Mouse (Mus musculus): ENCODE data around the gene Grm8.

Grm8 gene

DNA sequence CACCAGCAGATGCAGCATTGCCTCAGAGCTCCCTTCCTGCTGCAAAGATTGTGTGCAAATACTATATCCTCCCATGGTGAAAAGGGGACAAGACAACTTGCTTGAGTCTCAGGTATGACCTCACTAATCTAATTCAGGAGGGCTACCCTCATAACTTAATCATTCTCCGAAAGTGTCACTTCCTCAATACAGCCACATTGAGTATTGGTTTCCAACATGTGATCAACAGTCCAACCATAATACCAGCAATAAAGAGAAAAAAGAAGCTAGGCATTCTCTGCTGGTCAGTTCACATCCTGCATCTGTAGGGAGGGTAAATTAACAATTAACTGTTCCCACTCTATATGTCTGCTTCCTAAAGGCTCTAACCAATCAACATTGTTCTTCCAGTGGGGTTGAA lies 94.2 kb downstream of the Grm8 start:
- DNase-seq: no peak

DNA sequence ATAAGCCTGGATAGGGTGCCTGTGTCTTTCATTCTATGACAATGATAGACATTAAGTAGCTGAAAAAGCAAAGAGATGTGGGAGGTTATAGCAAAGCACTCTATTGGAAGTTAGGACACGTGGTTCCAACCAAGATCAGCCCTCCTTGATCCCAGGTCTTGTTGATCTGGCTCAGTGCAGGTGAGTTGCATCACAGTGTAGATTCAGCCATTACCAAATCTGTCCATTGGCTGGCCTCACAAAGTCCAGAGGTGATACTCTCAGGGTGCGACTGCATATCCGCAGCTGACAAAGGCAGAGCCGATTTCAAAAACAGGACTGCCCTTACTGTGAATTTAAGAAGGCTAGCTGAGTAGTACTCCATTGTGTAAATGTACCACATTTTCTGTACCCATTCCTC lies 103.0 kb downstream of the Grm8 start:
- no peak for DNase-seq

DNA sequence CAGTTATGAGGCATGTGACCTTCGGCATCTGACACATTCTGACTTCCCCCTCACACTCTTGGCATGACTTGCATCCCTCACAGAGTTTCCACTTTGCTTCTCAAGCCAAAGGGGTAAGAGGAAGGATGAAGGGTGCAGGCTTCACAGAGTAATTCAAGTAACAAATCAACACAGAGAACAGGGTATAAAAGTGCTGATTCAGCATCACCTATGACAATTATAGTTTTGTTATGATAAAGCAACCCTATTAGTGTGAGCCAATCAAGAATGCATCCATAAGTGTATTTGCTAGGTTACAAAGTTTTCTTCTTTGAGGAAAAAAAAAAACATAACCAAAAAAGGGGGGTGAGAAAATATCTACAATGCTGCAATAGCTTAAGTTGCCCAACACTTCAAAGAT lies 117.3 kb downstream of the Grm8 start:
- no peak for DNase-seq

DNA sequence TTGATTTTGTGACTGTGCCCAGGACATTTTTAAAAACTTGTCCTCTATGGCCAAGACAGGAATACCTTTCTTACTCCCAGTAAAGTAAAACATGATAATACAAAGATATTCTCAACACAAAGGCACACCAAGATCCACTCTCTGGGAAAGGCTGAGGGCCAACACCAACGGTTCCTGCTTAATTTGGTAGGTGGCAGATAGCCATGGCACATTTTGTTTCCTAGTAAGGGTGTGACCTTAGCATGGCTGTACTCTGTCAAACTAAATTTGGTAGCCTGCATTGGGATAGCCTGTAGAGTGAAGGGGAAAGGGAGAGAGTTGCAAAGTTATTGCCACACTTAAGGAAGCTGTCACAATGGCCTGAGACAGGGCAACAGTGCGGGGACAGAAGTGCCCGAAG lies 128.0 kb downstream of the Grm8 start:
- no peak for DNase-seq

DNA sequence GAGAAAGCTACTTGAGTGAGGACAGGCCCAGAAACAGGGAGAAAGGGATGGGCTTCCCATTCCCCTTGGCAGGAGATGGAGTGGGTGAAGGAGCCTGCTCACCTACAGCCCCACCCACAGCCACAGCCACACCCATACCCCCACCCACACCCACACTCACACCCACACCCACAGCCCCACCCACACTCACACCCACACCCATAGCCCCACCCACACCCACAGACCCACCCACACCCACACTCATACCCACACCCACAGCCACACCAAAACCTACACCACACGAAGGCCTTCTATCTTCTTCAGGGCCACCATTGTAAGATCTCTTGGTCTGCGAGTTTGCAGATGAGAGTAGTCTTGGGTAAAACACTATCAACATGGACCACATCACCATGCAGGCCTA lies 137.7 kb downstream of the Grm8 start:
- DNase-seq: no peak

DNA sequence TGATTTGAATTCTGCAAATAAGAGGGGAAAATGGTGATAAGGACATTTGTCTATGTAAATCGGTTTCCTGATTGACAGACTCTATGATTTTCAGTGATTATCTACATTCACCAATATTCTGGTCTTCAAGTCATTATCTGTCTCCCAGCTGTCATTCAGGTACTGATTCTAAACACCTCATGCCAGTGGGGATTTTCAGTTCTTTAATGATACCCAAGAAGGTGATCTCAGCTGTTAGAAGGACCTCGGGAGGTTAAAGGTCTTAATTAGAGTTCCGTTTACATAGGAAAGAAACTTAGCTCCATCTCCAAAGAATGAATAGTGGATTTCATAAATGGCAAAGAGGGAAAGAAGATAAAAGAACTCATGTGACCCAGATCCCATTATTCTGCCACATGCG lies 143.7 kb downstream of the Grm8 start:
- DNase-seq: no peak

DNA sequence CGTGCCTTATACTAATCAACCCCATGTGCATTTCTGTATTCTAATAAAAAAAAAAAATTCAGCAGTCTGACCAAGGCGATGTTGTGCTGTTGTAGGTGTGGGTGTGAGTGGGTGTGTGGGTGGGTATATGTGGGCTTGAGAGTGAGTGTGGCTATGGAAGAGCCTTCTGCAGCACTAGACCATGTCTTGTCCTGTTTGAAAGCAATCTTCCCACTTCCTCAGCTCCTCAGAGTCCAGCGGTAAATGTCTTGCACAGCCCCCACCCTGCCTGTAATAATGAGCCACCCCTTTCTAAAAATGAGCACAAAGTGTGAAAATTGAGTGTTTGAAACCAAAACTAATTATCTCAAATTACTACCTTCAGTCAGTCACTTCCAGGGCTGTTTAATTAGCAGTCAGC lies 152.4 kb downstream of the Grm8 start:
- DNase-seq: no peak

DNA sequence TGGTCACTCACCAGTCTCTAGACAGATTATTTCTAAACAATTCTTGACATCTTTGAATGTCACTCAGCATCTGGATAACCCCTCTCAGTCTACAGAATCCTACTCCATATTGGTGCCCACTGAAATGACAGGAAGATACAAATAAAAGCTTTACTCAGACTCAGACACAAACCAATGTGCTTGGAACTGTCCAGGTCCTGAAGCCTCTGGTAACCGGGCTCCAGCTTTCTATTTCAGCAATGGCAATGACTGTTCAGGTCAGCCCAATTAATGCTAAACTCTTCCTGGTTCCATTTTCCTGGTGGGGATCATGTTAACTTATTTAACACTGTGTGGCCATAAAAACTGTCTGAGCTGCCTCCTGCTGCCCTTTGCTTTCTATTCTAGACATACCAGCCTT lies 153.0 kb downstream of the Grm8 start:
- peak in 1 of 2 experiments; percentile 3 for DNase-seq

DNA sequence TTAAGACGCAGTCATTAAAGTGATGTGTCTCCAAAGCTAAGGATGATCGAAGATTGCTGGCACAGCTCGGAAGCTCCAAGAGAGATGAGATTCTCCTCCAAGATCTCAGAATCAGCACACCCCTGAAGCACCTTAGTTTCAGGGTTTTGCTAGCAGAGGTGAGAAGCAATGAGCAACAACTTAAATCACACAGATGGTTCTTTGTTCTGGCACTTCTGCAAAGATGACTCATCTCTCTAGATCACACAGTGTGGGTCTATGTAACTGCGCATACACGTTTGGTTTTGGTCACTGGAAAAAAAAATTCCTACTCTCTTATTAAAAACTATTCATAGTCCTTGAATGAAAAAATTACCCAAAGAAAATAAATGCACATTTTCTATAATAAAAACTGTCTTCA lies 157.6 kb downstream of the Grm8 start:
- no peak for DNase-seq

DNA sequence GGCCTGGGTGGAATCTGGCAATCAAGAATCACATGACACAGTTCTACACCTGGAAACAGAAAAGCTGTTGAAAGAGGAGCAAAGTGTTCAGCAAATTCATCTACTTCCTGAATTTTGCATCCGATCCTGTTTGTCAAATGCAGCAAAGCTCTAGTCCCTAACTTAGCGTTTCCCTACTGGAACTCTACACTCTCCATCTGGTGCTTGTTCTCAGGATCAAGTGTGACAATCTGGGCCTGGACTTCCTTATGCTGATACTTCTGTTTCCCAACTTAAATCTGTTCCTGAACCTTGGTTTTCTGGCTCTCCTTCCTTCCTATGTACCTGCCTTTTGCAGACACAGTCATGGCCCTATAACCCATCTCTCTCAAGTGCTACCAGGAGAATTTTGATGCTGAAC lies 166.1 kb downstream of the Grm8 start:
- DNase-seq: no peak

DNA sequence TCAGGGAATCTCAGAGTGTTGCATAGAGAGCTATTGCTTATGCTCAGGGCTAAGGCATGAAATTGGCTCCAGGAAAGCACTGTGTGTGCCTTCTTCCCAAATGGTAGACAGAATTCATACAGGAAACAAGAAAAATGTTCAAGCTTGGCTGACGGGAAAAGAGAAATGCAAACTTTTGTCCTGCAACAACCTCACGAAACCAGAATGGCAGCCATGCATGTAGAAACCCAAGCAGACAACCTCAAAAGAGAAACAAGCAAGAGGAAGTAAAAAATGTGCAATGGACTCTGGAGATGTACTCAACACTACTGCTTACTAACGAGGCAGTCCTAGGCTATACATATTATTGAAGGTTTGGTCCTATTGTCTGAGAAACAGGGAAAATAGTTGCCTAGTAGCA lies 167.9 kb downstream of the Grm8 start:
- no peak for DNase-seq

DNA sequence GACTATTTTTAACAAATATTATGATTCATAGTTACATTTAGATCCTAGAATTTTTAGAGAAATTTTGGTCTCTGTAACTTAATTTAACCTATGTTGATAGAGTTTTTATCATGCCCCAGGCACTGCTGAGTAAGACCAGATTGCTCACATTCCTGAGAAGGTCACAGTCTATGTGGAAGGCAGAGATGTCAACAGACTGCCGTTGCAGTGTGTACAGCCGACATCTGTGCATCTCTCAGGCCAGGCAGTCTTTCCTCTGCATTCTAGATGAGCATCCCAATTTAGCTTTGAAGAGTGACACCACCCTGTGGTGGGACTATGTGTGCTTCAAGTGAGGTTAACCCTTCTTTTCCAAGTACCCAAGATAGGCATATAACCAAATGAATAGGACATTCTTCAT lies 169.7 kb downstream of the Grm8 start:
- no peak for DNase-seq

DNA sequence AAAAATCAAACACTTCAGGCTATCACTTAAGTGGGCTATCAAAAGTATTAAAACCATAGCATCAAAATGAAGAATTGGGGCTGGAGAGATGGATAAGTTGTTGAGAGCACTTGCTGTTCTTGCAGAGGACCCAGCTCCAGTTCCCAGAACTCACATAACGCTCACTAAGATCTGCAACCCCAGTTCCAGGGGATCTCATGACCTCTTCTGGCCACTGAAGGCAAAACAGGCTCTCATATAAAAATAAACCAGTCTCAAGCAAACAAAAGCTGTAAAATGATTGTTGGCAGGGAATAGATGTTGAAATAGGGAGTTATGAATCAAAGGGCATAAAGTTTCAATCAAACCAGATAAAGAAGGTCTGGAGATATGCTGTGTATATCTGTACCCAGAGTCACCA lies 171.1 kb downstream of the Grm8 start:
- DNase-seq: no peak

DNA sequence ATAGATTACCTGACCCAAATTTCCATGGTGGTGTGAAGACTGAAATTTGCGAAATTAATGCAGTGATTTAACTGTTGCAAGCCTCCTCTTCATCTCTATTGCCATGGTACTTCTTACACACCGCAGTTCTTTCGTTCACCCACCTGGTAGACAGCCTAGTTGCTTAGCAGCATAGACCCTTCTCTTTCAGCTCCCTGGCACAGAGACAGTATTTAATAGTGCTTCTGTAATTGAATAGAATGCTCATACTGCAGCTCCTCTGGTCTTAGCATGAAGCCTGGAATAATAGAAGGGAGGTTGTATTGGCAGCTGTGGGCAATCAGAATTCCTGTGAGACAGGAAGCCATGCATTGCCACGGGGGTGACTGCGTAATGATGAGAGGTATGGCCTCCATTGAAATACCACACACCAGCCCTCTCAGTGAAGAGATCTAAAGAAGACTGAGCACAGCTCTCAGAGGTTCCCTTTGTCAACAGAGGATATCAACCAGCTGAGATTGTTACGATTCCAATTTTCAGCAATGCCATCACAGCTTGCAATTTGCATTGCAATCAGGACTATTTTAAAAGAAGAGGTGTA lies 178.6 kb downstream of the Grm8 start:
- no peak for DNase-seq

DNA sequence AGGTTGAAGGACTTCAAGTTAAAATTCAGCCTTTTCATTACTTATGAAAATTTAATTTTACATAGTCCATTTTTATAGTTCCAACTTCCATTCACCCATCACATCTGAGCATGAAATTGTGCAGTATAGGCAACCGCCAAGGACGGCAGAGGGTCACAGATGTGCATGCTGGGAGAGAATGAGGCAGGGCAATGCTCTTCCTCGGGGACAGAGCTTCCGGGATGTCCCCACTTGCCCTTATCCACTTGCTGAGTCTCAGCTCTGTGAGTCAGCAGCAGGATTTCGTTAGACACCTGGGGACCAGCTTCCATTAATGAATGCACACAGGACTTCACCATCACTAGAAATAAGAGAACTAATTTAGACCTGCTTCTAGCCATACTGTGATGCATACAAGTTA lies 183.5 kb downstream of the Grm8 start:
- no peak for DNase-seq

DNA sequence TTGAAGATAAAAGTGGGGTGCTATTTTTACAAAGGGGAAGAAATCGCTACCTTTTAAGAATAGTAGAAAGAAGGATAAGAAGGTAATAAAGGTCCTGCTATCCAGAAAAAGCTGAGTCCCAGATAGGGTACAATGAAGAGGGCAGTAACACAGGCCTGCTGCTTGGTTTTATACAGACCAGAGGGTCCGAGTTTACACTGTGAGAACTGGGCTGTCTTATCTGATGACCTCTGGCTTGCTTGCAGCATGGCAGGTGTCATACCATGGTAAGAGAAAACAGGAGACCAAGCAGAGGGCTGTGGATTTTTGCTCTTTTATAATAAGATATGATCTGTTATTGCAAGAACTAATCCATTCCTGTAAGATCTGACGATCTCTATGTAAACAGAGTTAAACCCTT lies 206.9 kb downstream of the Grm8 start:
- no peak for DNase-seq

DNA sequence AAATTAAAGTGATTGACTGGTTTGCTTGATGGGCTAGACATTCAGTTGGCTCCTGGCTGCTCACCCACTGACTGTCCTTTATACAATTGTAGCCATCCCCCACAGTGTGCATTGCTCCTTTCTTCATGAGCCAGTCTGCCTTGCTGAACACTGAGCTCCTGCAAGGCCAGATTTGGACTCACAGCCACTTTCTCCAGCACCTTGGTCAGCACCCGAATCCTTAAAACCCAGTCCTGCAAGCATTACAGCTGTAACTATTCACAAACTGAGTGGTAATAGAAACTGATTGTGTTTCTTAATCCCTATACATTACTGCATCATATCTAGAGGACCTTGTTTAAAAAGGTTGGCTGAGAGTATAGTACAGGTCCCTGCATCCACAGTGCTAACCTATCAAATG lies 221.7 kb downstream of the Grm8 start:
- DNase-seq: peak in 1 of 2 experiments; percentile 6

DNA sequence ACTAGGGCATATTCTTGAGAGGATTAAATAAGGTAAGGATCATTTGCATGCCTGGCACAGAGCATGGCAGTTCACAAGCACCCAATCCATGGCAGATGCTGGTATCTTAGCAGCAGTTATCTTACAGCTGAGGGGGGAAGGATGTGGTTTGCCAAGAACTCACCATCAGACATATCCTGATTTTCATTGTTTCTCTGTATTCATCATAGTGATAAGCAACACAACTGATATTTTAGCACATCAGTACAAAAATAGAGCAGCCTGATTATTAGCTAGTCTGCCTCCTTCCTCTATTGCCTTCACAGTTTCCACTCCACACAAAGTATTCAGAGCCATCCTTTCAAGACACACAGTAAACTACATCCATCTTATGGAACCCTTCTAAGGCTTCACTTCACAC lies 230.6 kb downstream of the Grm8 start:
- no peak for DNase-seq

DNA sequence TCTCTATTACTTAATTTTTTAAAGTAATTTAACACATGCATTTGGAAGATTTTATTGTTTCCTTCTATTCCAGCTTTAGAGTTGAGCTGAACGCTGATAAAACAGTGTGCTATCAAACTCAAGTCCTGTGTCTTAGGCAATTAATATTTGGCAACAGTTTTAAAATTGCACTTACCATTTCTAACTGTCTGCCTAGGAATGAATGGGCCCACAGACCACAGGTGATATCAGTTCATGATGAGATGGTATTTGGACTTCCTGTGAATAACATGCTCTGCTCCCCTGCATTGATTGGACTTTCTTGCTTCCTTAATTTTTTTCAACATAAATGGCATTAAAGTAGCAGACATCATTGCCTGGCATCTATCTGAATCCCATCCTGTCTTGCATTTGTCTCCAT lies 232.8 kb downstream of the Grm8 start:
- DNase-seq: no peak

DNA sequence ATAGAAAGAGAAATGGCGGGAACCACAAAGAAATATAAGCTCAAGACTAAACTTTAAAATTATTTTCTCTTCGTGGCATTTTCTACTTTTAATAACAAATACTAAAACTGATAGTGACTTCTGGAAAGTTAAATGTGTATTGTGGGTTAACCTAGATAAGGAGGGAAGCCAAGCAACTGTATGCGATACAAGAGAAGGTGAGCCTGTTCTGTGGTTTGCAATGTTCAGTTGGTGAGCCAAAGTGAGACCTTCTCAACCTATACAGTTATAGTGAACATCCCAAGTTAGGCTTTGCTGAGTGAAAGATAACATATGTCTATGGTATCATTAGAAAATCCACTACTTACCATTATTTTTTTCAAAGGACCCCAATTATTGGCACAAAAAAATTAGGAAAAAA lies 233.6 kb downstream of the Grm8 start:
- DNase-seq: no peak

DNA sequence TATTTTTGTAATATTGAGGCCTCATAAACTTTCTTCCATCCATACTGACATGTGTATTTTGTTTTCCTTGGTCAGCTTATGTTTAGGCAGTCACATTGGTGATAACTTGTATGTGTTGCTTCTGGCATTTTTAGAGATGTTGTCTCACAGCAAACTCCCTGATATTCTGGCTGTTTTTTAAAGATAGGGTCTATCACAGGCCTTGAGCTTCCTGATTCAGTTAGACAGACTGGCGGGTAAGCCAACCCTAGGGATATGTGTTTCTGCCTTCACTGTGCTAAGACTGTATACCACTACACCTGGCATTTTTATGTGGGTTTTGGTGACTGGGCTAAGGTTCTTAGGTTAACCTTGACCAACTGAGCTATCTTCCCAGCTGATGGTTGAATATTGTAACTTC lies 239.8 kb downstream of the Grm8 start:
- no peak for DNase-seq

DNA sequence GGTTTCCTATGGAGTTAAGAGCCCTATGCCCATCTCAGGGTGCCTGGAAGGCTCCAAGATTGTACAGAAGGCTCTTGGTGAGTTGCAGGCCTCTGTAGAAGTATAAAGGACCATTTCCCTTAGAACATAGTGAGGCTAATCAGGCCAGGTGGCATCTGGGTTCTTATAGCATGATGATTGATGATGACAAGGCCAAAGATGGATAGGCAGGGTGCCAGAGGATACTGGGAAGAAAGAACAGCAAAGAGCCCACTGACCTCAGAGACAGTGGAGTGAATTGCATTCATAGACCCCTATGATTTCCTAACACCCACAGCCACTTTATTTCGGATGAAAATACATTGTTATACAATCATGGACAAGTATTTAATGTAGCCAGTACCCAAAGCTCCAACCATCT lies 242.1 kb downstream of the Grm8 start:
- no peak for DNase-seq

DNA sequence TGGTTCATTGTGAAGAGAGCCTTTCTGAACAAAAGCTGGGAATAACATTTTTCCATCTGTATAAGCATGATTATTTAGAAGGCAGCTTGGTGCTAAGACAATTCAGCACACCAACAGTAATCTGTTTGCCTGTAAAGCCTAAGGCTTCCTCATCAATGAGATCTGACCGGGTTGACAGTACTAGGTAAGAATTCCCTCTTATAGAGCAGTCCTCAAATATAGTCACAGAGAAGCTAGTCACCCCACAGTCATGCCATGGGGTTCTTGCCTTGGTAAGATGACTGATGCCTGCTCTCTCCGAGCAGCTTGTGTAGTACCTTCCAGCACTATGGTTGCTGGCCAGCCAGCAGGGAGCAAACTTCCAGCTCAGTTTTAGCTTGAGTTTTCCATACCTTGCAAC lies 246.6 kb downstream of the Grm8 start:
- no peak for DNase-seq

DNA sequence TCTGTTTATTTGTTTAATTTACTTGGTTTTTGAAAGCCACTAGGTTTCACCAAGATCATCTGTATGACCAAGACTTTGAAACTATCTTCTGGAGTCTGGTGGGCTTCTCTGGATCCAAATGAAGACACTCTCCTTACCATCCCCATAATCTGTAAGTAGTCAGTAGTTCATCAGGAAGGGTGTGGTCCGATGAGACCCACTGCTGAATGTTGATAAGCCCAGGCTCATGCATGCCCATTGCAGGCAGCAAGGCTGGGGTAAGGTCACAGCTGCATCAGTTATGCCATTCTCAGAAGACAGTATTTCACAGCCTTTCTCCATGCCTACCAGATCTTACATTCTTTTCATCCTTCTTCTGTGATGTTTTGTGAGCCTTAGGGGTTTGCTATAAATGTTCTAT lies 247.1 kb downstream of the Grm8 start:
- DNase-seq: no peak

DNA sequence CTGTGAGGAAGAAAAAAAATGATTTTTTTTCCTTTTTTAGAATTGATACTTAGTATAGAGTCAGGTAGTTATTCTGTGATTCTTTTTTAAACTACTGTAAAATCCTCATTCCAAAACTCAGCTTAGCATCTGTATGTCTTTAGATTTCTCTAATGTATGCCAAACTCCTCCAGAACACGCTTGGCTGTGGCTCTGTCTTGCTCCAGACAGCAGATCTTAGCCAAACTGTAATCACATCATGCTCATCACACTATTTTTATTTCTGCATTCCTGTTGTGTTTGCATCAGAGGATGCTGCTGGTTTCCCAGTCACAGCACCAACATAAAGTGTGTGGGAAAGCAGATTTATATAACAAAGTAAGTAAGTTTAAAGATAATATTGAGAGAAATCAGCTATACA lies 249.2 kb downstream of the Grm8 start:
- no peak for DNase-seq

DNA sequence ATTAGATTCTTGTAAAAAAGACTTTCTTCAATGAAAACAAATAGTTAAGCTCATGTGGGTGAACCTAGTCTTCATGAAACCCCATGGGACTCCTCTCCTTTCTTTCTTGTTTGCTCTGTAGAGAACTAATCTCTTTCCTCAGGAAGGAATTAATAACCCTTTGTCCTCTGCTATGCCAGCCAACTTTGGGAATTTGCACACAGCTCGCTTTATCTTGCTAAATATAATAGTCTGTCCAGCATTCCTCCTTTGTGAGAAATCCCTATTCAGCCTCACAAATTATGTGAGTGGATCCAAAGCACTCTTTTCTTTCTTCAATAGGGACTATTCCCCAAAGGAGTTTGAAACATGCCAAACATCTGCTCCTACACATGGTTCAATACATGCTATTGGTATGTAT lies 285.3 kb downstream of the Grm8 start:
- no peak for DNase-seq

Measured in kidney, postnatal 36 days (tissue).